In genomic region chr6:114714654-114715053, GRCm38 (mm10) we compare ENCODE assay signal across 15 mouse cellular contexts.
DNase-seq lines count a peak whose midpoint lies in the region; ATAC-seq and TF ChIP-seq lines count a peak whose summit lies in the region.
"Had no signal": no experiment of that assay in that cellular context is flagged by ENCODE, and none has a peak within 500 bp of the region (broad histone marks: within the 10 kb centered on the region; RNA-seq: fewer than 3 reads in every experiment).

No protein-coding gene starts in this region.

- H3K27me3 ChIP-seq in forebrain, embryonic 11.5 days (ENCODE audit: control insufficient read depth, insufficient read depth, low read length): no peaks in the 10 kb centered on the region
- H3K27me3 ChIP-seq in hindbrain, embryonic 13.5 days: 0 out of 2 replicates have a peak, but pooled peaks cover 4% of the 10 kb centered on the region
- no peaks in the 10 kb centered on the region for H3K27me3 ChIP-seq in midbrain, embryonic 15.5 days (replicated peaks)
- H3K27me3 ChIP-seq: embryonic facial prominence, embryonic 12.5 days had no signal

- H3K27ac ChIP-seq in layer of hippocampus, adult 2 months: peak overlapping the region; percentile 78
- H3K27ac ChIP-seq in forebrain, embryonic 11.5 days (ENCODE audit: low read depth, low read length): peak overlapping the region; percentile 50
- peak overlapping the region; percentile 8; the same call in 1 of the 2 replicates for H3K27ac ChIP-seq in hindbrain, embryonic 13.5 days
- H3K27ac ChIP-seq in midbrain, embryonic 15.5 days: peak overlapping the region; percentile 18; the same call in 1 of the 2 replicates

- no peak for TF ChIP-seq CTCF in layer of hippocampus, adult 2 months (conservative IDR thresholded peaks at IDR 0.05)

- H3K9ac ChIP-seq in forebrain, embryonic 11.5 days (ENCODE audit: low read length): no peak overlapping the region
- H3K9ac ChIP-seq in hindbrain, embryonic 13.5 days: 0 out of 2 replicates have a peak overlapping the region, but pooled peaks have one; percentile 25
- H3K9ac ChIP-seq in midbrain, embryonic 15.5 days: no peak overlapping the region
- H3K9ac ChIP-seq: embryonic facial prominence, embryonic 12.5 days had no signal

- H3K36me3 ChIP-seq in forebrain, embryonic 11.5 days (ENCODE audit: control insufficient read depth, insufficient read depth, low read length): no peaks in the 10 kb centered on the region
- H3K36me3 ChIP-seq in hindbrain, embryonic 13.5 days: peaks cover 5% of the 10 kb centered on the region
- no peaks in the 10 kb centered on the region for H3K36me3 ChIP-seq in midbrain, embryonic 15.5 days (replicated peaks)

- H3K4me3 ChIP-seq in layer of hippocampus, adult 2 months: no peak overlapping the region
- H3K4me3 ChIP-seq in forebrain, embryonic 11.5 days (ENCODE audit: low read depth, low read length): no peak overlapping the region
- H3K4me3 ChIP-seq in hindbrain, embryonic 13.5 days: no peak overlapping the region
- H3K4me3 ChIP-seq in midbrain, embryonic 15.5 days: no peak overlapping the region
- H3K4me3 ChIP-seq: embryonic facial prominence, embryonic 12.5 days had no signal

- ATAC-seq in forebrain, embryonic 11.5 days (replicated peaks; ENCODE audit: low FRiP score): no peak
- ATAC-seq in hindbrain, embryonic 13.5 days (ENCODE audit: low FRiP score): no peak
- ATAC-seq in midbrain, embryonic 15.5 days (replicated peaks): no peak

- 13% methylated on average over 5 of the region's 5 CpGs for WGBS in forebrain, embryonic 11.5 days
- 21% methylated on average over 5 of the region's 5 CpGs for WGBS in hindbrain, embryonic 13.5 days
- WGBS in midbrain, embryonic 15.5 days: 19% methylated on average over 5 of the region's 5 CpGs

- H3K4me1 ChIP-seq in forebrain, embryonic 11.5 days (replicated peaks; ENCODE audit: control insufficient read depth, insufficient read depth, low read length): peaks cover 11% of the 10 kb centered on the region
- H3K4me1 ChIP-seq in hindbrain, embryonic 13.5 days (replicated peaks): peaks cover 41% of the 10 kb centered on the region
- H3K4me1 ChIP-seq in midbrain, embryonic 15.5 days: peaks cover 18% of the 10 kb centered on the region

- no peak for DNase-seq in layer of hippocampus, adult 2 months (ENCODE audit: low spot score in 2 of 2)
- no peak for DNase-seq in layer of hippocampus, postnatal 25 days (ENCODE audit: extremely low spot score in 1 of 2, low spot score in 1 of 2)
- DNase-seq in forebrain, embryonic 11.5 days (ENCODE audit: low spot score): no peak
- no peak for DNase-seq in cerebellum, postnatal 25 days
- DNase-seq in cerebellum, adult 8-10 months: no peak
- DNase-seq: kidney, adult 11 months; kidney, postnatal 36 days; layer of hippocampus, postnatal 36 days; lung, postnatal 14 days; retina, postnatal 1 day; spleen, adult 18-20 months had no signal

- H3K9me3 ChIP-seq in forebrain, embryonic 11.5 days (ENCODE audit: control insufficient read depth, low read length): no peaks in the 10 kb centered on the region
- H3K9me3 ChIP-seq in hindbrain, embryonic 13.5 days: no peaks in the 10 kb centered on the region
- no peaks in the 10 kb centered on the region for H3K9me3 ChIP-seq in midbrain, embryonic 15.5 days
- H3K9me3 ChIP-seq: embryonic facial prominence, embryonic 12.5 days had no signal

- no peak overlapping the region for H3K4me2 ChIP-seq in forebrain, embryonic 11.5 days (ENCODE audit: low read depth, low read length, severe bottlenecking)
- H3K4me2 ChIP-seq in hindbrain, embryonic 13.5 days: no peak overlapping the region
- no peak overlapping the region for H3K4me2 ChIP-seq in midbrain, embryonic 15.5 days
- H3K4me2 ChIP-seq: embryonic facial prominence, embryonic 12.5 days; liver, embryonic 11.5 days had no signal

Comparison
In these comparisons a context has a peak if more than half of its experiments do, and no peak if none do; other contexts are left out.
1. H3K27ac ChIP-seq: peak in every context shown above with its lines; median percentile 78 in layer of hippocampus, adult 2 months; 50 in forebrain, embryonic 11.5 days; 18 in midbrain, embryonic 15.5 days; 8 in hindbrain, embryonic 13.5 days.